Mouse (Mus musculus) embryonic facial prominence, embryonic 11.5 days (tissue): ENCODE results near the gene Thoc6. TPM values are rescaled to one million over a fixed set of nuclear protein-coding genes. Genes with fewer than 3 reads are reported as not detected.
A peak's percentile ranks its signal among the peaks of the same experiment; 100 is the strongest.

Source experiments
- ATAC-seq: fragments of 200-750 bp; cut with Nextera tagmentation; replicated peaks from 2 replicates; pipeline ENCODE4 v1.8.0; 2017; ENCODE audit warnings: low read depth; ENCODE audit not compliant: insufficient number of reproducible peaks, low FRiP score, low TSS enrichment
- DNase-seq: peaks from one replicate; pipeline ENCODE4 v3.0.0-alpha.2; 2015; ENCODE audit warnings: low spot score
- H3K27ac ChIP-seq: fragments of 300-500 bp; sonication (generic); replicated peaks from 2 replicates; pipeline ENCODE4 v1.5.1; 2014; ENCODE audit warnings: mild to moderate bottlenecking, low read depth, low read length, control low read depth
- H3K27me3 ChIP-seq: fragments of 300-500 bp; sonication (generic); 2 replicates; pipeline ENCODE4 v1.6.1; 2014; ENCODE audit warnings: mild to moderate bottlenecking, low read length, moderate library complexity, mixed read lengths; ENCODE audit not compliant: control insufficient read depth, insufficient read depth
- H3K36me3 ChIP-seq: fragments of 300-500 bp; sonication (generic); replicated peaks from 2 replicates; pipeline ENCODE4 v1.6.1; 2014; ENCODE audit warnings: low read depth, mild to moderate bottlenecking, low read length, moderate library complexity, mixed read lengths; ENCODE audit not compliant: control insufficient read depth, insufficient read depth
- H3K4me1 ChIP-seq: fragments of 300-500 bp; sonication (generic); 2 replicates; pipeline ENCODE4 v1.6.1; 2014; ENCODE audit warnings: low read length, mixed read lengths; ENCODE audit not compliant: control insufficient read depth, insufficient read depth
- H3K4me2 ChIP-seq: fragments of 300-500 bp; sonication (generic); 2 replicates; pipeline ENCODE4 v1.6.1; 2014; ENCODE audit warnings: low read depth, mild to moderate bottlenecking, control low read depth, low read length, moderate library complexity
- H3K4me3 ChIP-seq: fragments of 300-500 bp; sonication (generic); 2 replicates; pipeline ENCODE4 v1.5.1; 2014; ENCODE audit warnings: low read depth, low read length, control low read depth
- H3K9ac ChIP-seq: fragments of 300-500 bp; sonication (generic); replicated peaks from 2 replicates; pipeline ENCODE4 v1.6.1; 2014; ENCODE audit warnings: mild to moderate bottlenecking, control low read depth, low read length
- H3K9me3 ChIP-seq: fragments of 300-500 bp; sonication (generic); replicated peaks from 2 replicates; pipeline ENCODE4 v1.6.1; 2016; ENCODE audit warnings: mild to moderate bottlenecking, low read length, inconsistent platforms, mixed read lengths; ENCODE audit not compliant: control insufficient read depth
- WGBS: fragments of 180-500 bp; shearing (Covaris S2); extraction: QIAGEN DNeasy Blood & Tissue Kit; methylation state at CpG from one replicate; pipeline ENCODE4 v1.1.7; 2014; 5-methylcytosine and 5-hydroxymethylcytosine counted together
- polyA plus RNA-seq: library from polyadenylated mRNA; unstranded; fragments of >200 nt; fragmentation: Nextera tagmentation; extraction: Ambion mirVana; gene quantifications from 2 replicates; pipeline ENCODE4 v1.2.1, GENCODE M21; 2014

Thoc6 gene
- polyA plus RNA-seq, 1 experiment from 2014 or later: 49.3 TPM

GRCm38 (mm10) chr17:23664556-23665021, 9.1 kb downstream of the Thoc6 start:
- ATAC-seq (peak; percentile 35; the same call in 1 of the 2 replicates), DNase-seq (peak; percentile 80)
- Histone ChIP-seq H3K36me3 (peaks cover under 1% of the 10 kb centered on the region; the same call in 1 of the 2 replicates), H3K9ac (no peak overlapping the region), H3K4me3 (no peak overlapping the region), H3K9me3 (no peaks in the 10 kb centered on the region), H3K4me2 (no peak overlapping the region), H3K4me1 (no peaks in the 10 kb centered on the region), H3K27me3 (peaks cover 20% of the 10 kb centered on the region), H3K27ac (no peak overlapping the region)
- WGBS: 13% methylated on average over 5 of the region's 5 CpGs

GRCm38 (mm10) chr17:23661526-23661925, 12.2 kb downstream of the Thoc6 start:
- Histone ChIP-seq H3K36me3 (no peaks in the 10 kb centered on the region), H3K4me2 (no peak overlapping the region), H3K9ac (no peak overlapping the region), H3K4me1 (no peaks in the 10 kb centered on the region), H3K27me3 (peaks cover 20% of the 10 kb centered on the region), H3K4me3 (no peak overlapping the region), H3K9me3 (no peaks in the 10 kb centered on the region), H3K27ac (no peak overlapping the region)
- DNase-seq (no peak), ATAC-seq (no peak)
- WGBS: 0% methylated on average over 8 of the region's 9 CpGs

GRCm38 (mm10) chr17:23660876-23661200, 12.8 kb downstream of the Thoc6 start:
- H3K9me3 ChIP-seq: no peaks in the 10 kb centered on the region
- no peaks in the 10 kb centered on the region for H3K36me3 ChIP-seq
- H3K27ac ChIP-seq: no peak overlapping the region
- H3K27me3 ChIP-seq: peaks cover 20% of the 10 kb centered on the region
- 4% methylated on average over 14 of the region's 14 CpGs for WGBS
- H3K4me1 ChIP-seq: no peaks in the 10 kb centered on the region
- H3K4me2 ChIP-seq: peak overlapping the region; percentile 21; the same call in 1 of the 2 replicates
- no peak overlapping the region for H3K9ac ChIP-seq
- no peak for DNase-seq
- H3K4me3 ChIP-seq: no peak overlapping the region
- no peak for ATAC-seq

- no peak; the same call in 1 of the 2 replicates for ATAC-seq
- Histone ChIP-seq H3K36me3 (no peaks in the 10 kb centered on the region), H3K27ac (no peak within 1 kb of the TSS), H3K27me3 (peaks cover 20% of the 10 kb centered on the region), H3K4me3 (peak within 1 kb of the TSS; percentile 14; the same call in 1 of the 2 replicates), H3K4me2 (peak within 1 kb of the TSS; percentile 21), H3K9me3 (no peaks in the 10 kb centered on the region), H3K4me1 (no peaks in the 10 kb centered on the region), H3K9ac (no peak within 1 kb of the TSS)
- 4% methylated on average over 27 of the region's 27 CpGs for WGBS
- DNase-seq: peak; percentile 27
Observed at GRCm38 (mm10) chr17:23660117-23660875, 13.4 kb downstream of the Thoc6 start, which contains the start of gene Bicdl2. TSS of gene Bicdl2 (plus strand) at chr17:23660506.

- H3K4me3 ChIP-seq: no peak overlapping the region
Observed at GRCm38 (mm10) chr17:23658450-23658849, 15.2 kb downstream of the Thoc6 start.

GRCm38 (mm10) chr17:23654410-23654809, 19.3 kb downstream of the Thoc6 start:
- Histone ChIP-seq H3K36me3 (no peaks in the 10 kb centered on the region), H3K9me3 (no peaks in the 10 kb centered on the region), H3K4me1 (no peaks in the 10 kb centered on the region), H3K4me3 (no peak overlapping the region), H3K27ac (no peak overlapping the region), H3K9ac (no peak overlapping the region), H3K27me3 (no peaks in the 10 kb centered on the region; the same call in 1 of the 2 replicates), H3K4me2 (no peak overlapping the region)
- DNase-seq (no peak), ATAC-seq (no peak)
- 61% methylated on average over 2 of the region's 2 CpGs for WGBS

More at GRCm38 (mm10) chr17:23658450-23658849, 15.2 kb downstream of the Thoc6 start:
- H3K27me3 ChIP-seq: peaks cover 20% of the 10 kb centered on the region
- WGBS: 78% methylated on average over 3 of the region's 3 CpGs
- no peak overlapping the region for H3K4me2 ChIP-seq
- no peak for DNase-seq
- H3K9ac ChIP-seq: no peak overlapping the region
- no peak overlapping the region for H3K27ac ChIP-seq
- H3K9me3 ChIP-seq: no peaks in the 10 kb centered on the region
- H3K4me1 ChIP-seq: no peaks in the 10 kb centered on the region
- no peaks in the 10 kb centered on the region for H3K36me3 ChIP-seq
- no peak for ATAC-seq

GRCm38 (mm10) chr17:23654001-23654400, 19.7 kb downstream of the Thoc6 start:
- H3K4me1 ChIP-seq: no peaks in the 10 kb centered on the region
- H3K27ac ChIP-seq: no peak overlapping the region
- no peak overlapping the region for H3K4me2 ChIP-seq
- H3K9ac ChIP-seq: no peak overlapping the region
- DNase-seq (no peak), ATAC-seq (no peak)
- H3K9me3 ChIP-seq: no peaks in the 10 kb centered on the region
- no peaks in the 10 kb centered on the region; the same call in 1 of the 2 replicates for H3K27me3 ChIP-seq
- H3K4me3 ChIP-seq: no peak overlapping the region
- 61% methylated on average over 6 of the region's 6 CpGs for WGBS
- H3K36me3 ChIP-seq: no peaks in the 10 kb centered on the region

- no peaks in the 10 kb centered on the region for H3K9me3 ChIP-seq
- H3K4me1 ChIP-seq: no peaks in the 10 kb centered on the region
- H3K9ac ChIP-seq: no peak overlapping the region
- ATAC-seq (no peak), DNase-seq (no peak)
- H3K27me3 ChIP-seq: no peaks in the 10 kb centered on the region; the same call in 1 of the 2 replicates
- H3K27ac ChIP-seq: no peak overlapping the region
- 71% methylated on average over 1 of the region's 2 CpGs for WGBS
- no peaks in the 10 kb centered on the region for H3K36me3 ChIP-seq
- H3K4me2 ChIP-seq: no peak overlapping the region
- H3K4me3 ChIP-seq: no peak overlapping the region
Observed at GRCm38 (mm10) chr17:23653324-23653723, 20.4 kb downstream of the Thoc6 start.
